Mouse (Mus musculus) stomach, postnatal 0 days (tissue): Measurements from ENCODE around the gene Pheta1. TPM values are rescaled to one million over a fixed set of nuclear protein-coding genes. Genes with fewer than 3 reads are reported as not detected.

Experiments
- ATAC-seq: fragments of 200-750 bp; cut with Nextera tagmentation; 2 replicates; pipeline ENCODE4 v1.8.0; 2017; ENCODE audit not compliant: low FRiP score, low TSS enrichment
- DNase-seq: peaks from one replicate; pipeline ENCODE4 v3.0.0-alpha.2; 2016; ENCODE audit warnings: low spot score
- H3K27ac ChIP-seq: fragments of 300-500 bp; sonication (generic); replicated peaks from 2 replicates; pipeline ENCODE4 v1.5.1; 2014; ENCODE audit warnings: mild to moderate bottlenecking, control low read depth
- H3K27me3 ChIP-seq: fragments of 300-500 bp; sonication (generic); 2 replicates; pipeline ENCODE4 v1.6.1; 2014; ENCODE audit warnings: low read length; ENCODE audit not compliant: control insufficient read depth, insufficient read depth
- H3K36me3 ChIP-seq: fragments of 300-500 bp; sonication (generic); 2 replicates; pipeline ENCODE4 v1.6.1; 2014; ENCODE audit warnings: low read length, mixed read lengths; ENCODE audit not compliant: control insufficient read depth, insufficient read depth
- H3K4me1 ChIP-seq: fragments of 300-500 bp; sonication (generic); replicated peaks from 2 replicates; pipeline ENCODE4 v1.6.1; 2014; ENCODE audit warnings: antibody characterized with exemption; ENCODE audit not compliant: control insufficient read depth, insufficient read depth
- H3K4me2 ChIP-seq: fragments of 300-500 bp; sonication (generic); replicated peaks from 2 replicates; pipeline ENCODE4 v1.6.1; 2014; ENCODE audit warnings: low read depth, mild to moderate bottlenecking, control low read depth, moderate library complexity
- H3K4me3 ChIP-seq: fragments of 300-500 bp; sonication (generic); 2 replicates; pipeline ENCODE4 v1.5.1; 2014; ENCODE audit warnings: low read depth, low read length, control low read depth
- H3K9ac ChIP-seq: fragments of 300-500 bp; sonication (generic); 2 replicates; pipeline ENCODE4 v1.6.1; 2014; ENCODE audit warnings: mild to moderate bottlenecking, low read length, control low read depth, mixed read lengths
- H3K9me3 ChIP-seq: fragments of 300-500 bp; sonication (generic); 2 replicates; pipeline ENCODE4 v1.6.1; 2016; ENCODE audit warnings: low read length; ENCODE audit not compliant: control insufficient read depth
- CTCF ChIP-seq: IDR thresholded peaks from 2 replicates; pipeline ENCODE4 v1.5.1; 2016; ENCODE audit warnings: antibody characterized with exemption, low read depth, mild to moderate bottlenecking, moderate library complexity
- EP300 ChIP-seq: optimal IDR thresholded peaks from 2 replicates; pipeline ENCODE3; 2016; ENCODE audit warnings: antibody characterized with exemption
- WGBS: fragments of 180-500 bp; shearing (Covaris S2); extraction: QIAGEN DNeasy Blood & Tissue Kit; methylation state at CpG from one replicate; pipeline ENCODE4 v1.1.7; 2014; 5-methylcytosine and 5-hydroxymethylcytosine counted together
- polyA plus RNA-seq: library from polyadenylated mRNA; unstranded; fragments of >200 nt; fragmentation: Nextera tagmentation; extraction: Ambion mirVana; gene quantifications from 2 replicates; pipeline ENCODE4 v1.2.1, GENCODE M21; 2015

Gene Pheta1
- polyA plus RNA-seq, 1 experiment from 2014 or later, result 24.3 TPM

DNA sequence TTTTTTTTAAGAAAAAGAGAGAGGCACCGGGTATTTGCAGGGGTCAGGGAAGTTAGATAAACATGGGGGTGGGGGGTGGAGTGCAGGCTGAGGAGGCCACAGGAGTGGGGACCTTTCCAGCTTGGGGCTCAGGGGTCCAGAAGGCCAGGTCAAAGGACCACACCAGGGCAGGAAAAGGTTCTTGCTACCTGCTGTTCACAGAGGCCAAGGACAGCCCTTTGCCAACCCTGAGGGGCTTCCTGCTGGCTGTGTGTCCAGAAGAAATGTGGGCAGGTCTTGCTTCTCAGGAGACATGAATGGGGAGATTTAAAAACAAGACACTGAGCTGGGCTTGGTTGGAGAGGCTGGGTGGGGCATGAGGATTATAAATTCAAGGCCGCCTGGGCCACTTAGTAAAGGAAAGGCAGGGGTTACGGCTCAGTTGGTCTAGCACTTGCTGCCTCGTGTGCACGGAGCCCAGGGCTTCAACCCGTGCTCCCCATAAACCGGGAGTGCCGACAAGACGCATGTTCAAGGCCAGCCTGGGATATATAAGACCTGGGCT lies 41.1 kb downstream of the Pheta1 start:
- 62% methylated on average over 9 of the region's 9 CpGs for WGBS
- H3K9ac ChIP-seq, result no peak overlapping the region
- no peak for DNase-seq
- no peak overlapping the region for H3K4me3 ChIP-seq
- TF ChIP-seq CTCF (no peak), EP300 (no peak)
- no peaks in the 10 kb centered on the region for H3K4me1 ChIP-seq
- H3K36me3 ChIP-seq, result no peaks in the 10 kb centered on the region
- ATAC-seq, result no peak
- no peaks in the 10 kb centered on the region for H3K27me3 ChIP-seq
- no peak overlapping the region for H3K4me2 ChIP-seq
- no peak overlapping the region for H3K27ac ChIP-seq
- no peaks in the 10 kb centered on the region for H3K9me3 ChIP-seq

DNA sequence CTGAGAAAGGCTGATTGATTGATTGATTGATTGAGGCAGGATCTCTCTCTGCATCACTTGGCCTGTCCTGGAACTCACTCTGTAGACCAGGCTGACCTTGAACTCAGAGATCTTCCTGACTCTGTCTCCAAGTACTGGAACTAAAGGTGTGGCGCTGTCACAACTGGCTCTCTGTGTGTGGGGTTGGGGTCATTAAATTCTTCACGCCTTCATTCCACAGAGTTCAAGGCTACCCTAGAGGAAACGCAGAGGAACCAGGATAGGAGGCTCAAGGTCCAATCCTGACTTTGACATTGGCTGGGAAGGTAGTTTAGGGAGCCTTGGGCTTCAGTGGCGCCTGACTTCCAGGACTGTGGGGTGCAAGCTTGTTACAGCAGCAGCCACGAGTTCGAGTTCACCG lies 42.1 kb downstream of the Pheta1 start:
- no peak overlapping the region for H3K27ac ChIP-seq
- no peak for TF ChIP-seq EP300
- TF ChIP-seq CTCF, result no peak
- H3K27me3 ChIP-seq, result no peaks in the 10 kb centered on the region
- ATAC-seq (0 out of 2 replicates have a peak, but pooled peaks have one; percentile 19), DNase-seq (no peak)
- H3K4me3 ChIP-seq, result no peak overlapping the region
- 89% methylated on average over 7 of the region's 7 CpGs for WGBS
- no peak overlapping the region for H3K4me2 ChIP-seq
- H3K9ac ChIP-seq, result no peak overlapping the region
- H3K4me1 ChIP-seq, result no peaks in the 10 kb centered on the region
- no peaks in the 10 kb centered on the region for H3K9me3 ChIP-seq
- no peaks in the 10 kb centered on the region for H3K36me3 ChIP-seq

DNA sequence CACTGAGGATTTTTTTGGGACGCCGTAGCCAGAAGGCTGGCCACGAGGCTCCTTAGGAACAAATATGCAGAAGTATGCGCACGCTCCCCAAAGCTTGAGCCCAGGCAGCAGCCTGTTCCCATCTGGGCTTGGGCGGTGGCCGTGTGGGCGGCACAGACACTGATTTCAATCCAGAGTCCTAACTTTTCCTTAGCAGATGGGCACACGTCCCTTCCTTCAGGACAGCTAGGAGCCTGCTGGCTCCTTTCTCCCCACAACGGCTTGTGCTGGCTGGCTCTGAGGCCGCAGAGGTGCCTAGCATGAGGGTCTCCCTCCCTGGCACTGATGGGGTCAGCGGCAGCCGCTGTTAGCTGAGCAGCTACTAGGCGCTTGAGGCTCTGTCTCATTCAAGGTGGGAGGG lies 43.5 kb downstream of the Pheta1 start:
- H3K4me1 ChIP-seq, result no peaks in the 10 kb centered on the region
- 77% methylated on average over 14 of the region's 14 CpGs for WGBS
- no peak overlapping the region for H3K4me2 ChIP-seq
- no peaks in the 10 kb centered on the region for H3K27me3 ChIP-seq
- no peak for ATAC-seq
- no peak overlapping the region for H3K27ac ChIP-seq
- H3K4me3 ChIP-seq, result no peak overlapping the region
- no peak for DNase-seq
- no peaks in the 10 kb centered on the region for H3K9me3 ChIP-seq
- H3K36me3 ChIP-seq, result no peaks in the 10 kb centered on the region
- H3K9ac ChIP-seq, result no peak overlapping the region
- TF ChIP-seq EP300 (no peak), CTCF (no peak)

DNA sequence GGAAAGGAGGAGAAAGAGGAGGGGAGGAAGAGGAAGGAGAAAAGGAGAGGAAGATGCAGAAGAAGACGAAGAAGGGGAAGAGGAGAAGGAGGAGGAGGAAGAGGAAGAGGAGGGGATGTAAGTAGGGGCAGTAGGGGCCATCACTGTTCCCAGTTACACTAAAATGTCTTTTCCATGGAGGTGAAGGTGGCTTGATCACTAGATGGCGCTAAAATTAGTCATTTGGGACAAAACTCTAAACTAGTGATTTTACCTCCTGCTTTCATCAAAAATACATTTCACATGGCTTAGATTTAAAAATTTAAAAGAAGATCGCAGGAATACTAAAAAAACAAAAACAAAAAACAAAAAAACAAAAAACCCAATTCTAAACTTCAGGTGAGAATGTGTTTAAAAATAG lies 44.8 kb downstream of the Pheta1 start:
- Histone ChIP-seq H3K36me3 (no peaks in the 10 kb centered on the region), H3K4me3 (no peak overlapping the region), H3K9me3 (no peaks in the 10 kb centered on the region), H3K27ac (no peak overlapping the region), H3K27me3 (no peaks in the 10 kb centered on the region), H3K4me1 (no peaks in the 10 kb centered on the region), H3K4me2 (no peak overlapping the region), H3K9ac (no peak overlapping the region)
- no peak for DNase-seq
- TF ChIP-seq EP300 (no peak), CTCF (peak; percentile 72)
- ATAC-seq, result no peak
- WGBS, result 36% methylated on average over 3 of the region's 3 CpGs

DNA sequence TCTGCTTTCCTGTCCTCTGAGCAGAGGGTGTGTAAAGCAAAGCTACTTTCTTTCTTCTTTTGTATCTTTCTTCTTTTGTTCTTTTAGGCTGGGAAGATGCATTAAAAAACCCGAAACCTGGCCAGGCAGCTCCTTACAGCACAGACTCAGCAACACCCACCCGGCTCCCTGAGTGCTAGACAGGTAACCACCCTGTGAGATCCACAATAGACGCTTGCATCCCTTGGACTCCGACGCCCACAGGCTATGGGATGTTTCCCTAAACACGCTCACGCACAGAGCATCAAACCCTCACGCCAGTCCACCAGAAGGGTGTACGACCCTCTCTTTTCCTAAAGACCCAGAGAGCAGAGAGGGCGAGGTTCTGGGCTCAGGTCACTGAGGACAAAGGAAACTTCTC lies 45.9 kb downstream of the Pheta1 start:
- WGBS, result 63% methylated on average over 10 of the region's 10 CpGs
- Histone ChIP-seq H3K9ac (no peak overlapping the region), H3K27ac (no peak overlapping the region), H3K9me3 (no peaks in the 10 kb centered on the region), H3K4me3 (no peak overlapping the region), H3K27me3 (no peaks in the 10 kb centered on the region), H3K36me3 (no peaks in the 10 kb centered on the region), H3K4me1 (no peaks in the 10 kb centered on the region), H3K4me2 (no peak overlapping the region)
- ATAC-seq, result no peak
- DNase-seq, result no peak
- no peak for TF ChIP-seq CTCF
- no peak for TF ChIP-seq EP300

DNA sequence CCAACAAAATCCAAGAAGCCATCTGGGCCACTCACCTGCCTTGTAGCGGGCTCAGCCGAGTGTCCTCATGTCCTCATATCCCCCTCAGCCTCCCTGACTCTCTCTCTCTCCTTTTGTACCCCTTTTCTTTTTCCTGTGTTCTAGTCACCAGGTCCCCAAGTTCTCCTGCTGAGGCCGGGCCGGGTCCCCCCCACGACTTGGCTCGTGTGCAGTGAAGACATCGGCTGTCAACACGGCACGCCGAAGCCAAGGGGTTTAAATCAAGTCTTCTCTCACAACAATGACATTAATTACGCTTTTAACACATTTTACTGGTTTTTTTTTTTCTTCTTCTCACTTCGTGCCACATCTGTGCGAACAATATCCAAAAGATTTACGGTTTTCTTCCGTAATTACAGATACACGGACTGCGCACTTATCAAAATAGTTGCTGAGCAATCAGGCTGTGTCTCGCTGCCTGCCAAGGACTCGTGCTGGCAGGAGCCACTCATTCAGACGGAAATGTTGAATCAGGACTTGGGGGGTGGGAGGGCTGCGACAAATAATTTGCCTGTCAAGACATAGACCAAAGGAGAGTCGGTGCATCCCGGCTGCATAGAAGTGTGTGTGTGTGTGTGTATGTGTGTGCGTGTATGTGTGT lies 46.5 kb downstream of the Pheta1 start:
- DNase-seq (no peak), ATAC-seq (no peak)
- 58% methylated on average over 24 of the region's 24 CpGs for WGBS
- H3K27ac ChIP-seq, result no peak overlapping the region
- no peaks in the 10 kb centered on the region for H3K9me3 ChIP-seq
- no peak for TF ChIP-seq EP300
- TF ChIP-seq CTCF, result no peak
- no peaks in the 10 kb centered on the region for H3K36me3 ChIP-seq
- H3K9ac ChIP-seq, result no peak overlapping the region
- H3K4me3 ChIP-seq, result no peak overlapping the region
- H3K27me3 ChIP-seq, result no peaks in the 10 kb centered on the region
- H3K4me2 ChIP-seq, result no peak overlapping the region
- H3K4me1 ChIP-seq, result no peaks in the 10 kb centered on the region
